Mouse (Mus musculus) cerebellum, adult 9-11 months (tissue): ENCODE results near the gene Rbp2.

Source experiments
- DNase-seq: peaks from one replicate; pipeline ENCODE4 v3.0.0; 2022

The Rbp2 gene

DNA sequence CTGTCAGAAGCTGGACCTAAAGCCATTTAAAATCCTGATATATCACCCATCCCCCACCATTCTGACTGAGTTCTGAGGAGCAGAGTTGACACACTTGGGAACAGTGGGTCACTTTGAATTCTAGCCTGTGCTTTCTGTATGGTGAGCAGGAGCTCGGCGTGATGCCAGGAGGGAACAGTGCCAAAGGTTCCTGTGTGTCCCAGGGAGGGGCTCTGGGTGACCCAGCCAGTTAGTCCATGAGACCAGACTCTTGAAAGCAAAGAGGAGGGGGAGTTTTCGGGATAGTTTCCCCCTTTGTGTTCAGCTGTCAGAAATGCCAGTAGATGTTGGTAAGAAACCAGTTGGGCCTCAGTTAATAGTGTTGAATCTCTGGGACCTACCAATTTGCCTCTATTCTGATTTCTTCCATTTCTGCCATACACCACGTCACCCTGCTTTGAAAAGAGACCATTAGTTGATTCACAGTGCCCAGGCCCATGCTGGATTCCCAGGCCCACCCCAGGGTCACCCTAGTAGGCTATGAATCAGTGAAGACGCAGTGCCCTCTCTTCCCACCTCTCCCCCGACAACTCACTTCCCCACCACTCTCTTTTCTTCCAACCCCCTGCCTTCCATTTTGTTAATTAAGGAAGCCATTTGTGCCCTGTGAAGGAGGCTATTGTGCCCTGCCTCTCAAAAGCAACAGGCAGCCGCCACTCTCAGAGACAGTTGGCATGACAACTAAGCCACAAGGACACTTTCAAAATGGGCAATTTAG lies 39.0 kb downstream of the Rbp2 start:
- no peak for DNase-seq

DNA sequence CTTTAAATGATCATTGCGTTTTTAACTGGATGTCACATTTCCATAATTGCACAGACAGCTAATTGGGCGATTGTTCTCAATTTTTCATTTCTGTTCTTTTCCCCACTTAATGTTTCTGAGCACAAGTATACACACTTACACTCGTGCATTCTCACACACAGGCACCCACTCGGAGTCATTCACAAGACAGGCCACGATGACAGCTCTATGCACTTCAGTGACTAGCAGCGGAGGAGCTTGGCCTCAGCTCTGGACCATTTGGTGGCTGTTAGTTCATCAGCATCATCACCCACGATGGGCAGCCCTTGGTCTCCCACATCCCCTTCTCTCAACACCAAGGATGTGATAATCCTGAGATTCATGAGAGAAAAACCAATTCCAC lies 39.6 kb downstream of the Rbp2 start:
- no peak for DNase-seq

DNA sequence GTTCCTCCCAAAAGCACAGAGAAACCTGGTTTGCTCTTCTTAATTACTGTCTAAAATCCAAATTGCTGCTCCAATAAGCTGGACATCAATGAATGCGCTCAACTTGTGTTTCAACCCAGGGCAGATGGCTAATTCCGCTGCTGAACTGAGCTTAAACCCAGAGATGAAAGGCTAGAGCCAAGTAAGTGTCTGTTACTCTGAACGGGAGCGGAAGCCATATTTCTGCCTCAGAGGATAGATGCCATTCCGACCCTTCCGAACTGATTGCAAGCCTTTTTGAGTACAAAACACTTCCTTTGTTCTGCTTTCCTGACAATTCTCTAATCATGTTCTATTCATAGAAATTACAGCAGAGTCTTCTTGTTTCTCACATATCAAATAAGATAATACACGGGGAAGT lies 41.3 kb downstream of the Rbp2 start:
- no peak for DNase-seq

DNA sequence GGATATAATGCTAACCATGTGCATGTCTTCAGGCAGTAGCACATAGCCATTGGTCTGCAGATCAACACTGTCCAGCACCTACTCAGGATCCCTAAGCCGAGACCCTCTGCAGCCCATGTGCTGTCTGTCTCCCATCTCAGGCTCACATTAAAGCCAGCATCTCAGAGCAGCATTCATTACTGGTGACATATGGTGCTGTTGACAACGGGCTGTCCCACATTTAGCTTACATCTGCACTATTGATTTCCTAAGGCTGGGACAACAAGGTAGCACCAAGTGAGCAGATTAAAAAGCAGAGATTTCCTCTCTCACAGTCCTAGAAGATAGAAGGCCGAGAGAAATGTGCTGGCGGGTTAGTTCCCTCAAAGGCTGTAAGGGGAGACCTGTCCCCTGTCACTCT lies 43.9 kb downstream of the Rbp2 start:
- DNase-seq: no peak

DNA sequence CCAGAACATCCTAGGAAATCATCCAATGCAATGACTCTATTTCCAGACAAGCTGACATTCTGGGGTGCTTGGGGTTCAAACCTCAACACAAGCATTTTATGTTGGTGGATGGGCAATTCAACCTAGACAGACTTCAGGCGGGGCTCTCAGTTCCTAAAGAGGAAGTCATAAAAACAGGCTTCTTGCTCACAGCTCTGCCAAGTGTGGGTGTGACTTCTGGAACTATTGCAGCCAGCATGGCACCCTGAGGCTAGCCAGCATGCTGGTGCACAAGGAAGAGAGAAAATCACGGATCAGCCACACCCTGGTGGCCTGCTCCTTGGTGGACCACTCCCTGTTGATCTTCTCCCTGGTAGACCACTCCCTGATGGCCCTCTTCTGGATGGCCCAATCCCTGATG lies 45.1 kb downstream of the Rbp2 start:
- DNase-seq: no peak

DNA sequence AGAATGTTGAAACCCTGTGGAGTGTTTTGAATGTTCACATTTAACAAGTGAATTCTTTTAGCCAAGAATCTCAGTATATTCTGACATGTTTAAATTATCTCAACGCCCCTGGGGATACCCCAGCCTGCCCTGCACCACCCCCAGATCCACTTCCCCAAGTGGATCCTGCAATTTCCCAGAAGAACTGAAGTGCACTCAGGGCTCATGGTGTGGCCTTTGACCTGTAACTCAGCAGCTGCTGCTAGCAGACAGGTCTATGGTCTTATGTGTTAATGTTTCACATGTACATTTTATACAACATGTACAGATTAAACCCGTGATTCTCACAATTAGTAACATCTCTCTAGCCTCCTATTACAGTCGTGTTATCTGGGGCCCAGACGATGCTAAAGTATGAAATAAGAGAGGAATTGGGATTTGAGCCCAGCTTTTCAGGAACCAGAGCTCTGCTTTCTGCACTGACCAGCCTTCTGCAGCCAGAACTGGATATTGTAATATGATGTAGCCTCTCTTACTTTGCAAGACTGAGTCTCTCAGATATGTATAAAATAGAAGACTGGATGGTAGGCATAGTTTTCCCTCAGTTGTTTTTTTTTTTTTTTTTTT lies 48.9 kb downstream of the Rbp2 start:
- DNase-seq: no peak

DNA sequence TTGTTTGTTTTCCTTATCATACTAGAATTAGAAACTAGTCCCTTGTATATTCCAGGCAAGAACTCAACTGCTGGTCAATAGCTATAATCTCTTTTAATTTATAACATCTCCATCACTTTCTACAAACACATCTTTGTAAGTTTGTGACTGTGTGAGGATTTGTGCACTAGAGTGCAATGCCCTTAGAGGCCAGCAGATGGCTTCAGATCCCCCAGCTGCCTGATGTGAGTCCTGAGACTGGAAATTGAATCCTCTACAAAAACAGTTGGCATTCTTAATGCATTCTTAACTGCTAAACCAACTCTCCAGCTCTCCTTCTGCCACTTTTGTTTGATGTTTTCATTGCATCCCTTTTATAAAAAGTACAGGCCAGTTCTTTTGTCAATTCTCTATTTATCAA lies 49.8 kb downstream of the Rbp2 start:
- no peak for DNase-seq

DNA sequence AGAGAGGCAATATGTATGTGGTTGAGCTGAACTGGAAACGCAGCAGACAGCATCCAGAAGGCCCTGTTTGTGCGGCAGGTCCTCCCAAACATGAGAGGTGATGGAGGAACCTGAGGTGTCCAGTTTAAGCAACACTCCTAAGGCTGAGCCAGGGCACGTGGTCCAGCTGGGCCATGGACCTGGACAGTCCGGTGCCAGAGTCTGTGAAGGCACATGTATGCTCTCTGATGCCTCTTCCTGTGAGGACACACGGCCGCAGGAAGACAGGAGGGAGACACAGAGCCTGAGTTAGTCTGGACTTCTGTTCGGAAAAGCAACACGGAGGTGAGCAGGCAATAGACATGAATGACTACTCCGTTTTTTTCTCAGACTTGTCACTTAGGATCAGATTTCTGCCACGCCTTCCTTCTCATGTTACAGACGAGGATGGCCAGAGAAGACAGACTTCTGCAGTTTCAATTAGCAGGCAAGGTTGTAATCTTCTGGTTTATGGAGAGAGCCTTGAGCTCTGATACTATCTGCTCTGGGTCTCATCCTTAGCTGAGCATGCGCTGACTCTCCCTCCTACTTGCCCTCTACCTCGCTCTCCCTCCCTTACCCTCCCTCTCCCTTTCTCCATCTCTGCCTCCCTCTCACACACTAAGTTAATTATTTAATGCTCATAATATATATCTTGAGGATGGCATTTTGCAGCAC lies 52.2 kb downstream of the Rbp2 start:
- DNase-seq: no peak

DNA sequence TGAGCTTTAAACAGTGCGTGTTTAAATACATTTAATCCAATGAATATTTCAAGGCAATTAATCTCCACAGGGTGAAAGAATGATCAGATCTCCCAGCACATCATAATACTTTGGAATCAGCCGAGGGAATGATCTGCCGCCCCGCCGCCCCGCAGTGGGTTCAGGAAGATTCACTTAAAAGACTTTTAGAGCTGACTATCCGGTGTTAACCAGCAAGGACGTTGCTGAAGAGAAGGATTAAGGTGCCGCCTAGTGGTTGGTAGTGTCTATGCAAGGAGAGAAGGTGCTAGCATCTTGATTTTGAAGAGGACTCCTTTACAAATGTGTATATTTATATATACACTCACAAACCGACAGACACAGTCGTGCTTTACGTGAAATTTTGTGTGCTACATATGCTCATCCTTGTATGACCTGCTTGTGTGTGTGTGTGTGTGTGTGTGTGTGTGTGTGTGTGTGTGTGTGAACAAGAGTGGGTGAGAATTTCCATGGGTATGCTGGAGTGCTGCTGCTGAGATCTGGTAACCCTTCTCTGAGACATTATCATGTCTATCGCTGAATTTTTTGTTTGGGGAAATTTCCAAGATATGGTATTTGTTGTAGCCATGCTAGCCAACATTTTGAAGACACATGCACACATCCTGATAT lies 52.9 kb downstream of the Rbp2 start:
- DNase-seq: peak; percentile 40

DNA sequence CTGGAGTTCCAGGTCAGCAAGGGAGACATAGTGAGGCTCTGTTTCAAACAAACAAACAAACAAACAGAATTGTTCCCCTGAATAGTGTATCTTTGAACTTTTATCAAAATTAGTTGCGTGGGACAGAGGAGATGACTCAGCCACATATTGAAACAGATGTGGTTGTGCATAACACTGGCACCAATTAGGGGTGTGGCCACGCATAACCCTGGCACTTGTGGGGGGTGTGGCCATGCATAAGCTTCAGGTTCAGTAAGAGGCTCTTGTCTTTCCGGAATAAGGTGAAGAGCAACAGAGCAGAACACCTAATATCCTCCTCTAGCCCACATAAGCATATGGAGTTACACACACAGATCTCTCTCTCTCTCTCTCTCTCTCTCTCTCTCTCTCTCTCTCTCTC lies 58.1 kb downstream of the Rbp2 start:
- no peak for DNase-seq
